Mouse (Mus musculus) brain, adult 2 months (tissue): Measurements from ENCODE around the gene 2900026A02Rik.
A peak's percentile ranks its signal among the peaks of the same experiment; 100 is the strongest.

Experiments
- DNase-seq: peaks from one replicate; pipeline ENCODE4 v3.0.0; 2011; ENCODE audit warnings: low read depth, low spot score

The 2900026A02Rik gene

DNA sequence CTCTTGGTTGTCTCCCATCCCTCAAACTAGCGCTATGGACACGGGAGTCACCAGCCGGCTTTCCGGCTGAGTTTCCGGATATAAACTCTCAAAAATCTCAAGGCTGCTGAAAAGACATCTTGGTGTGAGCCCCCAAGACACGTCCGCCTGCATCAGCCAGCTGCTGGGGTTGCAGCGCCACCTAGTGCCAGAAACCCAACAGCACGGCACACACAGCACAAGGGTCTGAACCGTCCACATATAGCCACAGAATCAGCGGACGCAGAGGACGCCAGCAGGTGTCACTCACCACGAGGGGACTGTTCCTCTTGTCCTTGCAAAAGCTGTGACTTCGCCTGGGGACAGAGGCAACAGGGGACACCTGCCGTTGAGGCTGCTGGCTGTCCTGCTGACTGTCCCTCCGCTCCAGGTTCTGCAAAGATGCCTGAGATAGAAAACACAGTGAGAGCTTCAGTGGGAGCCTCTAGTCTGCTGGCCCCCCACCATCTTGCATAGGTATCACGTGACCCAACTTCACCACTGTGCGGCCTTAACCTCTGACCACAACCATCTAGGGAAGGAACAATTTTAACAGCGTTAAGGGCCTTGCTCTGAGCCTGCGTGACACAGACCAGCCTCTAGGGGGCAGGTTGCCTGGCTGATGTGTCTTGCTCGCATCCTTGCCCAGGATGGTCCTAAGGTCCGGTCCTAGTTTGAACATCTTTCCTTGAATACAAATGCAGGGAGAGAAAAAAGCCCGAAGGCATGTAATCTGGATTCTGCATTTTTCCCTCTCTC, 45.9 kb downstream of the 2900026A02Rik start:
- DNase-seq: no peak

DNA sequence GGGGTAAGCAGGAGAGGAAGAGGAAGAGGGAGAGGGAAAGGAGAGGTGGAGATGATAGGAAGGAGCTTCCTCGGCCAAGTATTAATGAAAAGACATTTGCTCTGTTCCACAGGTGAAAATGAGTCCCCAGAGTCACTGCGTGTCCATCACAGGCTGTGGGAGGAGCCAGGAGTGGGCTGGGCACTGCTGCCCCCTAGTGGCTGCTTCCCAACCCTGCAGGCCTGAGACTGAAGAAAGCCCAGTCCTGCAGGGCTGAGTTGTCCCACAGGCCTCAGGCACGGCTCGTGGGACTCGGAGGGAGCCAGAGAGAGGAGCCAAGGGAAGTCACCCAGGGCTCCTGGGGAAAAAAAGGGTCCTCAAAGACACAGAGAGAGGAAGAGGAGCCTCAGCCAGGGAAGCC, 47.7 kb downstream of the 2900026A02Rik start:
- peak; percentile 73 for DNase-seq

GRCm38 (mm10) chr5:113171968-113172578, 49.0 kb downstream of the 2900026A02Rik start:
- DNase-seq: no peak

GRCm38 (mm10) chr5:113170064-113170754, 50.8 kb downstream of the 2900026A02Rik start:
- no peak for DNase-seq

- DNase-seq: peak; percentile 57
These were observed 53.3 kb downstream of the 2900026A02Rik start for GRCm38 (mm10) chr5:113167733-113168132.

GRCm38 (mm10) chr5:113165481-113165880, 55.6 kb downstream of the 2900026A02Rik start:
- DNase-seq: peak; percentile 64

DNA sequence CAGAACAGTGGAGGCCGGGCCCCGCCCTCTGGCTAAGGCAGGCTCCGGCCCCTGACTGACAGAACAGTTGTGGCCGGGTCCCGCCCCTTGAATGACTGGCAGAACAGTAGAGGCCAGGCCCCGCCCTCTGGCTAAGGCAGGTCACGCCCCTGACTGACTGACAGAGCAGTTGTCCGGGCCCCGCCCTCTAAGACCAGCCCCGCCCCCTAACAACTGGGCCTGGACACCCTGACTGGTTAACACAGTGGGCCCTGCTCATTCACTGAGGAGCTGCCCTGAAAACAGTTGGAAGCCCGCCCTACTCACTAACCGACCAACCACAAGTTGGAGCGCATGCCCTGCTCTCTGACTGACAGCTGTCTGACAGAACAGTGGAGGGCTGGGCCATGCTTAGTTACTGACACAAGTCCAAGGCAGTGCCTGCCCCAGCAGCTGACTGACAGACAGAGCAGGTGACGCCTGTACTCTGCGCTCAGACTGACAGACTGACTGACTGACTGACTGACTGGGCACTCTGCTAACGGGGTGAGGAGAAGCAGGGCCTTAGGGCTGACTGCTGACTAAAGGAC, 56.1 kb downstream of the 2900026A02Rik start:
- peak; percentile 66 for DNase-seq

- DNase-seq: no peak
These were observed 56.6 kb downstream of the 2900026A02Rik start for GRCm38 (mm10) chr5:113164448-113164847.

- no peak for DNase-seq
These were observed 57.9 kb downstream of the 2900026A02Rik start for GRCm38 (mm10) chr5:113163116-113163515.

GRCm38 (mm10) chr5:113162699-113163098, 58.3 kb downstream of the 2900026A02Rik start:
- no peak for DNase-seq

DNA sequence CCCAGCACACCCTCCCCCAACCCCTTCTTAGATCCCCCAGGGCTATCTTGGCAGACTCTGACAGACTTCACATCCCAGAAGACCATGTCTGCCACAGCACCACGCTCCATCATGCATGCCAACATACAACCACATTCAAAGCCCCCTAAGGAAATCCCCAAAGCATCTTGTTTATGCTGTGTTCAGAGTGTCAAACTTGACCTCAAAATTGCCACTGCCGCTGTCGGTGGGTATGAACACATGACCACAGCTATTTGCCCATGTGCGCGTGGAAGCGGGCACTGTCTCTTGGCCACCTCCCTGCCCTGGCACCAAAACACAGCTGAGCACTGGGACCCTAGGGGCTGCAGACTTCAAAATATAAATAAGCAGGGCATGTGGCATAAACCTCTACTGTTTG, 59.5 kb downstream of the 2900026A02Rik start:
- no peak for DNase-seq

DNA sequence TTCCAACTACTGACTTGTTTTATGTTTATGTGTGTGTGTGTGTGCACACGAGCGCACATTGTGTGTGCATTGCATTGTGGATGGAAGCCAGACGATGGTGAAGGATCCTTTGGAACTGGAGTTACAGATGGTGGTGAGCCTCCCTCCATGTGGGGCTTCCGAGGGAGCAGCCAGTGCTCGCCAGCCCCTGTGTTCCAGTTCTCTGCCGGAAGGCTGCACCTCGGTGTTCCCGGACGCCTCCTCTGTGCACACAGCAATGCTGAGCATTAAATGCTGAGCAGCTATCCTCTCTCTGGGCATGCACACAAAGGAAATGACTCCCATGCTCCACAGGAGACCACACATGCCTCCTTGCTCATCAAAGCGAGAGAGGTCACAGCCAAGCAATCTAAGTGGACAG, 60.7 kb downstream of the 2900026A02Rik start:
- peak; percentile 59 for DNase-seq

- DNase-seq: no peak
These were observed 62.2 kb downstream of the 2900026A02Rik start for GRCm38 (mm10) chr5:113158759-113159355.

DNA sequence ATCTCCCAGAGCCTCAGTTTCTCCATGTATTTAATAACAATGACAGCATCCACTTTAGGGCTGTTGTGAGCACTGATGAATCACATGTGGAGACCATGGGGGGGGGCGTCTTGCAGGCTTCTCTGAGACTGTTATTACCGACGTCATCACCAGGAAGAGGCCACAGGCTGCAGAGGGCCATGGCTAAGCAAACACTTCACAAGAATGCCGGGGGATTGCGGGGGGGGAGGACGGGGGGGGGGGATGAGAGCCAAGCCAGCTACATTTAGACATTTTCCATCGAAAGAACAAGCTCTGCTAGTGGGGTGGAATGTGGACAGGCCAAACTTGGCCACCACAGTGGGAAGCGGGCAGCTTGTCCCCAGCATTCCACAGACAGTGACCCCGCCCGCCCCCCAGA, 63.4 kb downstream of the 2900026A02Rik start:
- no peak for DNase-seq

GRCm38 (mm10) chr5:113157006-113157405, 64.0 kb downstream of the 2900026A02Rik start:
- DNase-seq: no peak

GRCm38 (mm10) chr5:113155133-113155532, 65.9 kb downstream of the 2900026A02Rik start:
- DNase-seq: peak; percentile 88

DNA sequence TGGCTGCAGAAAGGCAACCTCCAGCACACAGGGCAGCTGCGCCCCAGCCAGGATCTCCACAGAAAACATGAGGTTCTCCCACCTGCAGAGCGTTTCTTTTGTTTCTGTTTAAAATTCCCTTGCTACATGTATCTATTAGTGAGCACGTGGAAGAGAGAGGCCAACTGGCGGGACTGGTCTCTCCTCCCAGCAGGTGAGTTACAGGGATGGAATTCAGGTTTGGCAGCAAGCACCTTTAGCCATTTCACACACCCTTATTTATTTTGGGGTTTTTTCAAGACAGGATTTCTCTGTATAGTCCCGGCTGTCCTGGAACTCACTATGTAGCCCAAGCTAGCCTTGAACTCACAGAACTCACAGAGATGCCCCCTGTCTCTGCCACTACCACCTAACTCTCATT, 66.6 kb downstream of the 2900026A02Rik start:
- no peak for DNase-seq

GRCm38 (mm10) chr5:113153508-113153830, 67.6 kb downstream of the 2900026A02Rik start:
- DNase-seq: no peak

DNA sequence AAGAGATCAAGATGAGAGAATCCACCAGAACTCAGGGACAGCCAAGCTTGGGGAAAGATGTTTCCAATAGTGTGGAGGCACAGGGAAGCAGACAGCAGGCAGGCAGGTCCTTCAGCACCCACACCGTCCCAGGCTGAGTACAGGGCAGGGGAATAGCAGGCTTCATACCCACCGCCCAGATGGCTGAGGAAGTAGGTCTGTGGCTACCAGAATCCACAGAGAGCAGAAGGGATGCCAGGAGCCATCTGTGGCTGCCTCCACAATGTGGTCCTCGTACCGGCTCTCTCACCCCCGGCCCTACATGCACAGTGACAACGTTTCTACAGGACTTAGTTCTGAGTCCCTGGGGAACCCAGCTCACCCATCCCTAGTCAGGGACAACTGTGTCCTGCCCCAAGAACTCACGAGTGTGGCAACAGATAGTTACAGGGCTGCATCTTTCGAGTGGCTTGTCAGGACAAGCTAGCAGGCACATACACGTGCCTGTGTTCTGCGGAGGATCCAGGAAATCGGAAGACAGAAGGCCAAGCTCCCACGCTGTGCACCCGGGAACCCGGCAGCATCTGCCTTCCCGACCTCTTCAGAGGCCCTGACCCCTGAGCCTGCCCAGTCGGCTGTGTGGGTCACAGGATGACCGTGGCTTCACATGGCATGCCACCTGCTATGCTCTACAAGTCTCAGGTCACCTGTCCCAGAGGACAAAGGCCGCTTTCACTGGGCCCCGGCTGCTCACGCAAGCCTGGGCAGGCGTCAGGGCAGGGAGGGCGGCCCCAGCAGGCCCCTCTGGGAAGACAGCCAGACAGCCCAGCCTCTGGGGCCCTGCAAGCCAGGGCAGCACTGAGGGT, 68.2 kb downstream of the 2900026A02Rik start:
- DNase-seq: peak; percentile 63

DNA sequence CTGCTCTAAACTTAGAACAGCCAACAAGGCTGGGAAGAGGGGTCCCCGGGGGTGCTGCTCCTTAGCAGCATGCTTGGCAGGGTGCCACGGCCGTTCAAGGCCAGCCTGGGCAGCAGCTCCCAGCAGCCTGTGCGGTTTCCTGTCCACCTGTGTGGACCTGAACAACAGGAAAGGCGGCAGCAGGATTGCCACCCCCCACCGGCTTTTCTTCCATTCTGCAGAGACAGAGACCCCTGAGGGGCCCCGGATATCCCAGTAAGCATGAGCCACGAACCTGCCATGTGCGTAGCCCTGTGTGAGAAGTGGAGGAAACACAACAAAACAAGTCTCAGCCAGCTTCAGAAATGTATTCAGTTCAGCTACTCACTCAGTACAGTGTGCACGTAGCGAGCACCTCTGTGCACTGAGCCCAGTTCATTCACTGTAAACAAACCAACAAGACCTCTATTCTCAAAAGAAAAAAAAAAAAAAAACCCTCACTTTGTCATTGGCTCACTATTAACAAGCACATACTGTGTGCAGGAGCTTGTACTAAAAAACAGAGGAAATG, 69.4 kb downstream of the 2900026A02Rik start:
- DNase-seq: no peak
